Mouse (Mus musculus): ENCODE results near the gene Slc39a13.

DNA sequence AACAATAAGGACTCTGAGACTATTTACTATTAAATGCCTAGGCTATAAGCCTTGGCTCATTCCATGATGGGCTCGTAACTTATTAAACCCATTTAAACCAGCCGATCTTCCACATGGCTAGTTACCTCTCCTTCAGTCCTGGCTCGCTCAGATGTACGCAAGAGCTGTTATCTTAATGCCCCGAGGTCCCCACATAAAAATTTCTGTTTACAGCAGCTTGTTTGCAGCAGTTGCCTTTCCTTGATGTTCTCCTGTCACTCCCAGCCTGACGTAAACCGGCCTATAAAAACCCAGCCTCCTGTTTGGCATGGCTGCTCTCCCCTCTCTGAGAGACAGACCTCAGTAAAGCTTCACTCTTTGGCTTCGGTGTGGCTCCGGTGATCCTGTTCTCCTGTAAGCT is 22.9 kb downstream of the Slc39a13 start:
- no peak for TF ChIP-seq CTCF (IDR thresholded peaks at IDR 0.05; ENCODE audit: low read depth, low read length)
- TF ChIP-seq POLR2A (IDR thresholded peaks at IDR 0.05; ENCODE audit: extremely low read depth, insufficient read depth, low read length): no peak
